Mouse (Mus musculus) heart, postnatal 0 days (tissue): ENCODE data around the gene Med13l. TPM values are rescaled to one million over a fixed set of nuclear protein-coding genes. Genes with fewer than 3 reads are reported as not detected.

Experiments used
- ATAC-seq: fragments of 200-750 bp; cut with Nextera tagmentation; 2 replicates; pipeline ENCODE4 v1.8.0; 2017; ENCODE audit warnings: low read depth, moderate number of reproducible peaks, moderate library complexity; ENCODE audit not compliant: insufficient read depth
- DNase-seq: peaks from one replicate; pipeline ENCODE4 v3.0.0-alpha.2; 2016; ENCODE audit warnings: low spot score
- H3K27ac ChIP-seq: fragments of 300-500 bp; sonication (generic); 2 replicates; pipeline ENCODE4 v1.5.1; 2014; ENCODE audit warnings: low read depth, mild to moderate bottlenecking
- H3K27me3 ChIP-seq: fragments of 300-500 bp; sonication (generic); 2 replicates; pipeline ENCODE4 v1.6.1; 2014; ENCODE audit warnings: low read length, mixed read lengths; ENCODE audit not compliant: control insufficient read depth, insufficient read depth
- H3K36me3 ChIP-seq: fragments of 300-500 bp; sonication (generic); replicated peaks from 2 replicates; pipeline ENCODE4 v1.6.1; 2014; ENCODE audit warnings: low read length, mixed read lengths; ENCODE audit not compliant: control insufficient read depth, insufficient read depth
- H3K4me1 ChIP-seq: fragments of 300-500 bp; sonication (generic); 2 replicates; pipeline ENCODE4 v1.6.1; 2014; ENCODE audit warnings: antibody characterized with exemption; ENCODE audit not compliant: control insufficient read depth, insufficient read depth
- H3K4me2 ChIP-seq: fragments of 300-500 bp; sonication (generic); 2 replicates; pipeline ENCODE4 v1.6.1; 2014; ENCODE audit warnings: low read depth, mild to moderate bottlenecking, low read length, moderate library complexity
- H3K4me3 ChIP-seq: fragments of 300-500 bp; sonication (generic); 2 replicates; pipeline ENCODE4 v1.5.1; 2014; ENCODE audit warnings: low read depth, low read length
- H3K9ac ChIP-seq: fragments of 300-500 bp; sonication (generic); replicated peaks from 2 replicates; pipeline ENCODE4 v1.6.1; 2014; ENCODE audit warnings: low read depth, low read length, mixed read lengths
- H3K9me3 ChIP-seq: fragments of 300-500 bp; sonication (generic); replicated peaks from 2 replicates; pipeline ENCODE4 v1.6.1; 2016; ENCODE audit warnings: low read length; ENCODE audit not compliant: control insufficient read depth
- CTCF ChIP-seq: IDR thresholded peaks from 2 replicates; pipeline ENCODE4 v1.5.1; 2016; ENCODE audit warnings: antibody characterized with exemption, control low read depth, low read depth
- EP300 ChIP-seq: IDR thresholded peaks from 2 replicates; pipeline ENCODE4 v1.6.1; 2016; ENCODE audit warnings: antibody characterized with exemption, low read depth
- WGBS: fragments of 180-500 bp; shearing (Covaris S2); extraction: QIAGEN DNeasy Blood & Tissue Kit; methylation state at CpG from one replicate; pipeline ENCODE4 v1.1.7; 2014; 5-methylcytosine and 5-hydroxymethylcytosine counted together
- polyA plus RNA-seq: library from polyadenylated mRNA; unstranded; fragments of >200 nt; fragmentation: Nextera tagmentation; extraction: Ambion mirVana; gene quantifications from 2 replicates; pipeline ENCODE4 v1.2.1, GENCODE M21; 2015
- total RNA-seq: library from RNA; depleted of rRNA; stranded (reverse); fragments of >200 nt; gene quantifications from 2 replicates; pipeline ENCODE4 v1.2.3, GENCODE M21; 2014; ENCODE audit warnings: low replicate concordance; rRNA removed

The Med13l gene
- total RNA-seq = 11.4 and 17.4 TPM in 2 replicates
- 4.8 and 5.2 TPM in 2 replicates for polyA plus RNA-seq

DNA sequence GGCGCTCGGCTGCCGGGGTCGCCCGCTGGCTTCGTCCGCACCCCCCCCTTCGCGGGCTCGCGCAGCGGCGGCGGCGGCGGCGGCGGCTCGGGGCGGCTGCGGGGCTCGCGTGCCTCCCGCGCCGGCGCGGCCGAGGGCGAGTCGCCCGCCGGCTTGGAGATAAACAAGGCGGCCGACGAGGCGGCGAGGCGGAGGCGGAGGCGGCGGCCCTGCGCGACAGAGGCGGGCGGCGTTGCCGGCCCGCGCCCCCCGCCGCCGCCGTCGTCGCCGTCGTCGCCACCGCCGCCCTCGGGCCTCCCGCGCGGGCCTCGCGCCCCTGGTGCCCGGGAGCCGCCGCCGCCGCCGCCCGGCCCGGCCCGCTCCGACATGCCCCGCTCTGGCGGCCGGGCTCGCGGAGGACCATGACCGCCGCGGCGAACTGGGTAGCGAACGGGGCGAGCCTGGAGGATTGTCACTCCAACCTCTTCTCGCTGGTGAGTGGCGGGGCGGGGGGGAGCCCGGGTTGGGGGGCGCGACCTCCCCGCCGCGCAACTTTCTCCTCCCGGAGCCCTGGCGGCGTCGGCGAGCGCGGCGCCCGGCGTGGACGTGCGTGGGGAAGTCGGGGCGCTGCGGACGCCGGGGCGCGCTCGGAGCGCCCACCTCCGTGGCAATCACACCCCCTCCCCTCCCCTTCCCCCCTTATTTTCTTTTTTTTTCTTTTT lies at the start of gene Med13l:
Gene Med13l, plus strand, starts transcription at position 295 of the 701 bp plus-strand sequence.
- DNase-seq (peak; percentile 40), ATAC-seq (peak; percentile 73)
- H3K4me3 ChIP-seq = peak within 1 kb of the TSS; percentile 91
- H3K27ac ChIP-seq = peak within 1 kb of the TSS; percentile 90
- peak within 1 kb of the TSS; percentile 92 for H3K9ac ChIP-seq
- peak within 1 kb of the TSS; percentile 79 for H3K4me2 ChIP-seq
- under 1% methylated on average over 37 of the region's 120 CpGs for WGBS
- TF ChIP-seq EP300 (no peak), CTCF (no peak)
- H3K36me3 ChIP-seq = no peaks in the 10 kb centered on the region
- H3K9me3 ChIP-seq = no peaks in the 10 kb centered on the region
- peaks cover 9% of the 10 kb centered on the region for H3K4me1 ChIP-seq
- no peaks in the 10 kb centered on the region; the same call in 1 of the 2 replicates for H3K27me3 ChIP-seq

DNA sequence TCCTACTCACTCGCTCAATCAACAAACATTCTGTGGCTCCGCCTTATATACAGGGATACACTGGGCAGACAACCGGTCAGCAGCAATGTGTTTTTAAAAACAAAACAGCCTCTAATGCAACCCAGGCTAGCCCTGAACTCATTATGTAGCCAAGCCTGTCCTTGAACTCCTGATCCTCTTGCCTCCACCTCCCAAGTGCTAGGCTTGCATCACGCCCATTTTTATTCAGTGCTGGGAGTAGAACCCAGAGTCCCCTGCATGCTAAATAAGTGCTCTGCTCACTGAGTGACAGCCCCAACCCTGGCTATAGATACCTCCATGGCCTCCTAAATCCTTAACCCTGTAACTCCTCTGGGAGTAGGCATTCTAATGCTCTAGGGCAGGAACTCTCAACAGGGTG lies 49.5 kb upstream of the Med13l start:
- H3K9me3 ChIP-seq = no peaks in the 10 kb centered on the region
- H3K36me3 ChIP-seq = no peaks in the 10 kb centered on the region
- H3K27ac ChIP-seq = no peak overlapping the region
- H3K4me2 ChIP-seq = no peak overlapping the region
- TF ChIP-seq CTCF = no peak
- WGBS = 89% methylated on average over 4 of the region's 4 CpGs
- peaks cover 13% of the 10 kb centered on the region for H3K4me1 ChIP-seq
- H3K9ac ChIP-seq = no peak overlapping the region
- DNase-seq (no peak), ATAC-seq (no peak)
- no peaks in the 10 kb centered on the region for H3K27me3 ChIP-seq
- no peak overlapping the region for H3K4me3 ChIP-seq

DNA sequence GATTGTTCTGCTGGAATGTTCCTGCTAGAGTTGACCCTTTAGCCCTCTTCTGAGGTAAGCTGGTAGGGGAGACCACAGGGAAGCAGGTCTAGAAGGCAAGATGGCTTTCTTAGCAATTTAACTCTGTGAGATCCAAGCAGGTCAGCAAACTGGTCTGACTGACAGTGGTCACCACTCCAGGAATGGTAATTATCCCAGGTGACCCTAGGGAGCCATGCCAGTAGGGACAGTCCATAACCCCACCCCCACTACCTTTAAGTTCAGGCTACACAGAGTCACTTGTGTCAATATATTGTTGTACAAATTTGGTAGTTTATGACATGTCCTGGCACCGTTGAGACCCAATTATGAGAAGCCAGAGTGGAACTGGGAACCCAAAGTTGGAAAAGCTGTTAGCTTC lies 47.5 kb upstream of the Med13l start:
- Histone ChIP-seq H3K4me1 (peaks cover 13% of the 10 kb centered on the region), H3K9me3 (no peaks in the 10 kb centered on the region), H3K9ac (no peak overlapping the region), H3K27me3 (no peaks in the 10 kb centered on the region), H3K36me3 (no peaks in the 10 kb centered on the region), H3K4me2 (0 out of 2 replicates have a peak overlapping the region, but pooled peaks have one; percentile 62), H3K27ac (no peak overlapping the region), H3K4me3 (no peak overlapping the region)
- WGBS = 52% methylated on average over 1 of the region's 1 CpGs
- ATAC-seq = no peak
- DNase-seq = no peak
- TF ChIP-seq EP300 (no peak), CTCF (no peak)

DNA sequence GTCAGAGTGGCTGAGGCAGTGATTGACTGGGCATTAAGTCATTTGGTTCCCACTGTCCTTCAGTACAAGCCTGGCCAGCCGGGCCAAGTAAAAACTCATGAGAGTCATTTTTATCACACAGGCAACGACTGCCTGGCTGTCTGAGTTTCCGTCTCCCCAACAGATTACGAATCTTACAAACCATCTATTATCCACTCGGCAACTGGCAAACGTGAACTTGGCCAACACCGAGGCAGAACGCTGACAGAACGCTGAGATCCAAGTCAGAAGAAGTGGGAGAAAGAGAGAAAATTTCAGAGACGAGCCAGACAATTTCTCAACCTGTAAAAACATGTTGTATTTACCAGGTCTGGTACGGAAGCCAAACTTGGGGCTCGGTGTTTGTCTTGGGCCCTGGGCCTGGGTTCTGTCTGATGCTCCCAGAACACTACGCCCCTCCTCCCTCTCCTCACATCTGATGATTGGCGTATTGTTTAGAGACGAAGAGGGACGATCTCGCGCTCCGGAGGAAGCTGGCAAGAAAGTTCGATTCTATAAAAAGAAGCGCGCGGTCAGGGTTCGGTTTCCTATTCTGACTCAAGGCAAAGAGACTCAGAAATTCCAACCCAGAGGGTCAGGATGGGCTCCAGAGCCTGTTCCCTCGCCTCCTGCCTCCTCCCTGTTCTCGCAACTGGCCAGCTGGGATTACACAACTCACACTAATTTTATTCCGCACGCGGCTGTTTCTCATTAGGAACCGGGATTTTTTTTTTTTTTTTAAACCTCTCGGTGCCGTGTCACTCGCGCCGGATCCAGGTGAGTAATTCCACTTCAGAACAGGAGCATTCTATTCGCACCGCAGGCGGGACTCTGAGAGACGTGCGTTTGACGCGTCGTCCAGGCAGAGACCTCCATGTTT lies 46.6 kb upstream of the Med13l start:
- H3K4me3 ChIP-seq = peak overlapping the region; percentile 42
- H3K4me1 ChIP-seq = peaks cover 13% of the 10 kb centered on the region
- H3K27ac ChIP-seq = peak overlapping the region; percentile 71
- DNase-seq (peak; percentile 65), ATAC-seq (peak; percentile 49; the same call in 1 of the 2 replicates)
- no peak for TF ChIP-seq CTCF
- TF ChIP-seq EP300 = no peak
- no peaks in the 10 kb centered on the region for H3K9me3 ChIP-seq
- peak overlapping the region; percentile 37 for H3K9ac ChIP-seq
- H3K36me3 ChIP-seq = no peaks in the 10 kb centered on the region
- 2% methylated on average over 43 of the region's 43 CpGs for WGBS
- no peaks in the 10 kb centered on the region for H3K27me3 ChIP-seq
- peak overlapping the region; percentile 62 for H3K4me2 ChIP-seq

DNA sequence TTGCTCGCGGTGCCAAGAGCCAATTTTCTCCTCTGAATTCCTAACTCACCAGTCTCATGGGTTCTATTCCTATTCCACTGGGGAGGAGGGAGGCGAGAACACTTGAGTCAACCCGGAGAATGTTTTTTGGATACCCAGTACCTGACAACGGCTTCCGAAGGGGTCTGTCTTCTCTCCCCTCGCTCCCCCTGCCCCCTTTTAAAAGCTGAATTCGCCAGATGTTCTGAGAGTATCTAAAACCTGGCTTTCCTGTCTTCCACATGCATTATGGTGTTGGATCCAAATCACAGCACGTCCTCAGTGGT lies 46.0 kb upstream of the Med13l start:
- Histone ChIP-seq H3K9me3 (no peaks in the 10 kb centered on the region), H3K4me1 (peaks cover 13% of the 10 kb centered on the region), H3K36me3 (no peaks in the 10 kb centered on the region), H3K4me2 (peak overlapping the region; percentile 62), H3K4me3 (peak overlapping the region; percentile 42), H3K27me3 (no peaks in the 10 kb centered on the region), H3K9ac (peak overlapping the region; percentile 37), H3K27ac (peak overlapping the region; percentile 71)
- DNase-seq (no peak), ATAC-seq (no peak)
- TF ChIP-seq CTCF = no peak
- TF ChIP-seq EP300 = no peak
- WGBS = 26% methylated on average over 9 of the region's 9 CpGs
